Mouse (Mus musculus) stomach, embryonic 14.5 days (tissue): ENCODE data around the gene Cdk6. TPM values are rescaled to one million over a fixed set of nuclear protein-coding genes. Genes with fewer than 3 reads are reported as not detected.

Experiments used
- ATAC-seq: fragments of 200-750 bp; cut with Nextera tagmentation; 2 replicates; pipeline ENCODE4 v1.8.0; 2017; ENCODE audit warnings: low read depth, moderate TSS enrichment; ENCODE audit not compliant: insufficient number of reproducible peaks, insufficient read depth, low FRiP score
- H3K27ac ChIP-seq: fragments of 300-500 bp; sonication (generic); 2 replicates; pipeline ENCODE4 v1.5.1; 2014; ENCODE audit warnings: mild to moderate bottlenecking, low read length, moderate library complexity, mixed read lengths
- H3K27me3 ChIP-seq: fragments of 300-500 bp; sonication (generic); 2 replicates; pipeline ENCODE4 v1.6.1; 2014; ENCODE audit warnings: low read length, control low read depth, mixed read lengths; ENCODE audit not compliant: control insufficient read depth, insufficient read depth
- H3K36me3 ChIP-seq: fragments of 300-500 bp; sonication (generic); 2 replicates; pipeline ENCODE4 v1.6.1; 2014; ENCODE audit warnings: mild to moderate bottlenecking, control low read depth, low read length, moderate library complexity, mixed read lengths; ENCODE audit not compliant: control insufficient read depth, insufficient read depth
- H3K4me1 ChIP-seq: fragments of 300-500 bp; sonication (generic); 2 replicates; pipeline ENCODE4 v1.6.1; 2014; ENCODE audit warnings: low read length, control low read depth, mixed read lengths; ENCODE audit not compliant: control insufficient read depth, insufficient read depth
- H3K4me2 ChIP-seq: fragments of 300-500 bp; sonication (generic); replicated peaks from 2 replicates; pipeline ENCODE4 v1.6.1; 2014; ENCODE audit warnings: low read depth, low read length, control low read depth
- H3K4me3 ChIP-seq: fragments of 300-500 bp; sonication (generic); 2 replicates; pipeline ENCODE4 v1.5.1; 2014; ENCODE audit warnings: low read depth, low read length, control low read depth
- H3K9ac ChIP-seq: fragments of 300-500 bp; sonication (generic); replicated peaks from 2 replicates; pipeline ENCODE4 v1.6.1; 2014; ENCODE audit warnings: low read depth, mild to moderate bottlenecking, control low read depth, low read length, moderate library complexity, mixed read lengths
- H3K9me3 ChIP-seq: fragments of 300-500 bp; sonication (generic); 2 replicates; pipeline ENCODE4 v1.6.1; 2016; ENCODE audit warnings: low read depth, low read length, control low read depth; ENCODE audit not compliant: control insufficient read depth
- WGBS: fragments of 180-500 bp; shearing (Covaris S2); extraction: QIAGEN DNeasy Blood & Tissue Kit; methylation state at CpG from one replicate; pipeline ENCODE4 v1.1.7; 2014; 5-methylcytosine and 5-hydroxymethylcytosine counted together
- polyA plus RNA-seq: library from polyadenylated mRNA; unstranded; fragments of >200 nt; fragmentation: Nextera tagmentation; extraction: Ambion mirVana; gene quantifications from 2 replicates; pipeline ENCODE4 v1.2.1, GENCODE M21; 2014

The Cdk6 gene
- polyA plus RNA-seq = 36.8 and 40.9 TPM in 2 replicates

GRCm38 (mm10) chr5:3341111-3341911 lies at the start of gene Cdk6:
TSS of gene Cdk6 (plus strand) at chr5:3341485.
- under 1% methylated on average over 58 of the region's 59 CpGs for WGBS
- ATAC-seq = peak; percentile 35; the same call in 1 of the 2 replicates
- H3K4me1 ChIP-seq = no peaks in the 10 kb centered on the region

GRCm38 (mm10) chr5:3293666-3294065 lies 47.6 kb upstream of the Cdk6 start:
- Histone ChIP-seq H3K4me2 (no peak overlapping the region), H3K36me3 (no peaks in the 10 kb centered on the region), H3K9ac (no peak overlapping the region), H3K9me3 (no peaks in the 10 kb centered on the region), H3K4me3 (no peak overlapping the region), H3K27me3 (no peaks in the 10 kb centered on the region), H3K27ac (no peak overlapping the region), H3K4me1 (no peaks in the 10 kb centered on the region)
- ATAC-seq = no peak
- WGBS = 84% methylated on average over 4 of the region's 4 CpGs

More at GRCm38 (mm10) chr5:3341111-3341911, at the start of gene Cdk6:
- H3K36me3 ChIP-seq = no peaks in the 10 kb centered on the region
- peak within 1 kb of the TSS; percentile 68 for H3K9ac ChIP-seq
- peak within 1 kb of the TSS; percentile 82 for H3K4me2 ChIP-seq
- H3K4me3 ChIP-seq = peak within 1 kb of the TSS; percentile 75
- no peaks in the 10 kb centered on the region for H3K27me3 ChIP-seq
- no peaks in the 10 kb centered on the region for H3K9me3 ChIP-seq
- peak within 1 kb of the TSS; percentile 88 for H3K27ac ChIP-seq

GRCm38 (mm10) chr5:3300801-3301457 lies 40.4 kb upstream of the Cdk6 start:
- Histone ChIP-seq H3K4me1 (no peaks in the 10 kb centered on the region), H3K9me3 (no peaks in the 10 kb centered on the region), H3K4me2 (no peak overlapping the region), H3K36me3 (no peaks in the 10 kb centered on the region), H3K9ac (no peak overlapping the region), H3K27ac (no peak overlapping the region), H3K27me3 (no peaks in the 10 kb centered on the region), H3K4me3 (no peak overlapping the region)
- no peak for ATAC-seq
- WGBS = 77% methylated on average over 12 of the region's 12 CpGs

- 63% methylated on average over 5 of the region's 5 CpGs for WGBS
- no peak for ATAC-seq
- Histone ChIP-seq H3K4me1 (no peaks in the 10 kb centered on the region), H3K9me3 (no peaks in the 10 kb centered on the region), H3K4me2 (no peak overlapping the region), H3K27me3 (no peaks in the 10 kb centered on the region), H3K27ac (no peak overlapping the region), H3K36me3 (no peaks in the 10 kb centered on the region), H3K4me3 (no peak overlapping the region), H3K9ac (no peak overlapping the region)
These were observed 39.8 kb upstream of the Cdk6 start for GRCm38 (mm10) chr5:3301535-3301934.

GRCm38 (mm10) chr5:3303876-3304275 lies 37.4 kb upstream of the Cdk6 start:
- Histone ChIP-seq H3K27ac (no peak overlapping the region), H3K9me3 (no peaks in the 10 kb centered on the region), H3K4me2 (no peak overlapping the region), H3K9ac (no peak overlapping the region), H3K4me1 (no peaks in the 10 kb centered on the region), H3K36me3 (no peaks in the 10 kb centered on the region), H3K27me3 (no peaks in the 10 kb centered on the region), H3K4me3 (no peak overlapping the region)
- no peak for ATAC-seq
- WGBS = 93% methylated on average over 9 of the region's 9 CpGs

- no peaks in the 10 kb centered on the region for H3K9me3 ChIP-seq
- no peaks in the 10 kb centered on the region for H3K4me1 ChIP-seq
- H3K4me2 ChIP-seq = no peak overlapping the region
- WGBS = 79% methylated on average over 1 of the region's 1 CpGs
- no peak overlapping the region for H3K4me3 ChIP-seq
- no peak overlapping the region for H3K9ac ChIP-seq
- H3K27ac ChIP-seq = no peak overlapping the region
- ATAC-seq = no peak
- H3K36me3 ChIP-seq = no peaks in the 10 kb centered on the region
- H3K27me3 ChIP-seq = no peaks in the 10 kb centered on the region
These were observed 35.1 kb upstream of the Cdk6 start for GRCm38 (mm10) chr5:3306146-3306545.

GRCm38 (mm10) chr5:3309122-3309521 lies 32.2 kb upstream of the Cdk6 start:
- no peak overlapping the region for H3K4me2 ChIP-seq
- H3K27ac ChIP-seq = no peak overlapping the region
- no peak for ATAC-seq
- H3K27me3 ChIP-seq = no peaks in the 10 kb centered on the region
- H3K36me3 ChIP-seq = no peaks in the 10 kb centered on the region
- H3K4me1 ChIP-seq = no peaks in the 10 kb centered on the region
- H3K4me3 ChIP-seq = no peak overlapping the region
- no peak overlapping the region for H3K9ac ChIP-seq
- H3K9me3 ChIP-seq = no peaks in the 10 kb centered on the region

- no peaks in the 10 kb centered on the region for H3K4me1 ChIP-seq
- no peak overlapping the region for H3K4me3 ChIP-seq
- no peak overlapping the region for H3K4me2 ChIP-seq
- no peaks in the 10 kb centered on the region for H3K9me3 ChIP-seq
- H3K27me3 ChIP-seq = no peaks in the 10 kb centered on the region
- H3K9ac ChIP-seq = no peak overlapping the region
- H3K36me3 ChIP-seq = no peaks in the 10 kb centered on the region
- ATAC-seq = no peak
- no peak overlapping the region for H3K27ac ChIP-seq
- 81% methylated on average over 1 of the region's 1 CpGs for WGBS
These were observed 31.7 kb upstream of the Cdk6 start for GRCm38 (mm10) chr5:3309587-3309986.
